Mouse (Mus musculus) lung, embryonic 15.5 days (tissue): Measurements from ENCODE around the gene Ifitm10. TPM values are rescaled to one million over a fixed set of nuclear protein-coding genes. Genes with fewer than 3 reads are reported as not detected.
A peak's percentile ranks its signal among the peaks of the same experiment; 100 is the strongest.

Source experiments
- ATAC-seq: fragments of 200-750 bp; cut with Nextera tagmentation; 2 replicates; pipeline ENCODE4 v1.8.0; 2017; ENCODE audit warnings: moderate number of reproducible peaks, borderline replicate concordance; ENCODE audit not compliant: low FRiP score, low TSS enrichment; ENCODE audit errors: extremely low read depth
- H3K27ac ChIP-seq: fragments of 300-500 bp; sonication (generic); 2 replicates; pipeline ENCODE4 v1.5.1; 2015; ENCODE audit warnings: moderate library complexity, mild to moderate bottlenecking, inconsistent platforms
- H3K27me3 ChIP-seq: fragments of 300-500 bp; sonication (generic); 2 replicates; pipeline ENCODE4 v1.6.1; 2015; ENCODE audit warnings: inconsistent platforms
- H3K36me3 ChIP-seq: fragments of 300-500 bp; sonication (generic); 2 replicates; pipeline ENCODE4 v1.6.1; 2015; ENCODE audit warnings: inconsistent platforms
- H3K4me1 ChIP-seq: fragments of 300-500 bp; sonication (generic); 2 replicates; pipeline ENCODE4 v1.6.1; 2015; ENCODE audit warnings: inconsistent platforms
- H3K4me2 ChIP-seq: fragments of 300-500 bp; sonication (generic); 2 replicates; pipeline ENCODE4 v1.6.1; 2015; ENCODE audit warnings: inconsistent platforms, mild to moderate bottlenecking, moderate library complexity
- H3K4me3 ChIP-seq: fragments of 300-500 bp; sonication (generic); 2 replicates; pipeline ENCODE4 v1.5.1; 2015; ENCODE audit warnings: mild to moderate bottlenecking, inconsistent platforms
- H3K9ac ChIP-seq: fragments of 300-500 bp; sonication (generic); 2 replicates; pipeline ENCODE4 v1.6.1; 2015; ENCODE audit warnings: inconsistent platforms
- H3K9me3 ChIP-seq: fragments of 300-500 bp; sonication (generic); 2 replicates; pipeline ENCODE4 v1.6.1; 2016; ENCODE audit warnings: inconsistent platforms
- whole genome bisulfite sequencing: fragments of 180-500 bp; shearing (Covaris S2); methylation state at CpG from one replicate; pipeline ENCODE4 v1.1.7; 2015; 5-methylcytosine and 5-hydroxymethylcytosine counted together
- polyA plus RNA-seq: library from polyadenylated mRNA; unstranded; fragments of >200 nt; fragmentation: Nextera tagmentation; extraction: Ambion mirVana; gene quantifications from 2 replicates; pipeline ENCODE4 v1.2.1, GENCODE M21; 2015

Gene Ifitm10
- polyA plus RNA-seq, 1 experiment from 2014 or later, result 5.7 TPM

DNA sequence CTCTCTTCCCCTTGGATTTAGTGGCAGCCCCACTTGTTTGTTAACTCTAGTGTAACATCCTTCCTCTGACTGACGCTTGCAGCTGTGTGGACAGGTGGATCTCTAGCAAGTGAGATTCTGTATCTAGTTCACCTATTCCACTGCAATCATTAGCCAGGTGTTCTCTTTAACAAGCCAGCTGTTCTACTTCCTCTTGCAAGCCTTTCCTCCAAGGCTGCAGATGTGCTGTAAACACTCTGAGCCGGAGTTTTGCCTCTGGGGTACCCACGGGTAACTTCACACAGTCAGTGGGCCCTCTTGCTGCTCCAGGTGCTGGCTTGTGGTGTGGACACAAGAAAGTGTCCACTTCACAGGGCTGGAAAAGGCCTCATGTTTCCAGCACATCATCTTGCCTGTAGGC, 16.0 kb downstream of the Ifitm10 start:
- no peaks in the 10 kb centered on the region for H3K9me3 ChIP-seq
- H3K4me2 ChIP-seq, result no peak overlapping the region
- no peak for ATAC-seq
- no peak overlapping the region for H3K9ac ChIP-seq
- H3K27ac ChIP-seq, result no peak overlapping the region
- H3K36me3 ChIP-seq, result no peaks in the 10 kb centered on the region
- 49% methylated on average over 3 of the region's 3 CpGs for WGBS
- H3K4me3 ChIP-seq, result no peak overlapping the region
- H3K4me1 ChIP-seq, result no peaks in the 10 kb centered on the region
- H3K27me3 ChIP-seq, result no peaks in the 10 kb centered on the region

GRCm38 (mm10) chr7:142354661-142355233, 18.8 kb downstream of the Ifitm10 start:
- H3K9me3 ChIP-seq, result no peaks in the 10 kb centered on the region
- no peaks in the 10 kb centered on the region for H3K4me1 ChIP-seq
- H3K4me2 ChIP-seq, result no peak overlapping the region
- no peak overlapping the region for H3K4me3 ChIP-seq
- ATAC-seq, result 0 out of 2 replicates have a peak, but pooled peaks have one; percentile 12
- WGBS, result 46% methylated on average over 8 of the region's 8 CpGs
- H3K27me3 ChIP-seq, result no peaks in the 10 kb centered on the region
- no peaks in the 10 kb centered on the region for H3K36me3 ChIP-seq
- no peak overlapping the region for H3K9ac ChIP-seq
- no peak overlapping the region for H3K27ac ChIP-seq

- Histone ChIP-seq H3K4me2 (no peak overlapping the region), H3K27me3 (no peaks in the 10 kb centered on the region), H3K9me3 (no peaks in the 10 kb centered on the region), H3K27ac (no peak overlapping the region), H3K4me1 (0 out of 2 replicates have a peak, but pooled peaks cover 4% of the 10 kb centered on the region), H3K4me3 (no peak overlapping the region), H3K9ac (no peak overlapping the region), H3K36me3 (no peaks in the 10 kb centered on the region)
- WGBS, result 50% methylated on average over 5 of the region's 5 CpGs
- ATAC-seq, result peak; percentile 37; the same call in 1 of the 2 replicates
These were observed 19.7 kb downstream of the Ifitm10 start for GRCm38 (mm10) chr7:142353854-142354253.

DNA sequence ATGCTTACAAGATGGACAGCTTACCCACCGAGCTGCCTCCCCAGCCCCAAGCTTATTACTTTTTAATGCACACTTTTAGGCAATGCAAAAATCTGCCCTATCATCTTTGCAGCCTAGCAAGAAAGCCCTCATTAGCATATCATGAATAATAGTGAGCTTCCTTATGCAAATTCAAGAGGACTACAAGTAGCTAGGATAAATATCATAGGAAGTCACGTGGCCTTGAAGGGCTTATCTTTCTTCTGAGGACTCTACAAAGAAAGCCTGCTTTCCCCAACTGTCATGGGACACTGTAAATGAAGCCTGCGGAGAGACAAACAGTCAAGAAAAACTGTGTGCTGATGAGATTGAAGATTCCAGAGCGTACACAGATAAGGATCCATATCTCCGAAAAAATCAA, 22.0 kb downstream of the Ifitm10 start:
- no peak overlapping the region for H3K27ac ChIP-seq
- H3K27me3 ChIP-seq, result no peaks in the 10 kb centered on the region
- no peak overlapping the region for H3K4me3 ChIP-seq
- no peak for ATAC-seq
- H3K4me1 ChIP-seq, result 0 out of 2 replicates have a peak, but pooled peaks cover 4% of the 10 kb centered on the region
- H3K9ac ChIP-seq, result no peak overlapping the region
- H3K36me3 ChIP-seq, result no peaks in the 10 kb centered on the region
- no peaks in the 10 kb centered on the region for H3K9me3 ChIP-seq
- WGBS, result 46% methylated on average over 5 of the region's 5 CpGs
- H3K4me2 ChIP-seq, result no peak overlapping the region

GRCm38 (mm10) chr7:142349308-142349961, 24.1 kb downstream of the Ifitm10 start:
- Histone ChIP-seq H3K27me3 (no peaks in the 10 kb centered on the region), H3K4me1 (0 out of 2 replicates have a peak, but pooled peaks cover 4% of the 10 kb centered on the region), H3K4me2 (no peak overlapping the region), H3K36me3 (no peaks in the 10 kb centered on the region), H3K9ac (no peak overlapping the region), H3K27ac (no peak overlapping the region), H3K9me3 (no peaks in the 10 kb centered on the region), H3K4me3 (no peak overlapping the region)
- 27% methylated on average over 9 of the region's 9 CpGs for WGBS
- peak; percentile 57; the same call in 1 of the 2 replicates for ATAC-seq

GRCm38 (mm10) chr7:142347542-142347941, 26.0 kb downstream of the Ifitm10 start:
- no peaks in the 10 kb centered on the region for H3K27me3 ChIP-seq
- 41% methylated on average over 4 of the region's 4 CpGs for WGBS
- no peak overlapping the region for H3K4me2 ChIP-seq
- no peak for ATAC-seq
- 0 out of 2 replicates have a peak, but pooled peaks cover 4% of the 10 kb centered on the region for H3K4me1 ChIP-seq
- H3K36me3 ChIP-seq, result no peaks in the 10 kb centered on the region
- no peak overlapping the region for H3K4me3 ChIP-seq
- H3K9me3 ChIP-seq, result no peaks in the 10 kb centered on the region
- no peak overlapping the region for H3K27ac ChIP-seq
- no peak overlapping the region for H3K9ac ChIP-seq

GRCm38 (mm10) chr7:142342247-142342640, 31.3 kb downstream of the Ifitm10 start:
- H3K36me3 ChIP-seq, result no peaks in the 10 kb centered on the region
- ATAC-seq, result no peak
- H3K9ac ChIP-seq, result no peak overlapping the region
- no peaks in the 10 kb centered on the region for H3K27me3 ChIP-seq
- no peaks in the 10 kb centered on the region for H3K9me3 ChIP-seq
- H3K27ac ChIP-seq, result no peak overlapping the region
- no peak overlapping the region for H3K4me2 ChIP-seq
- H3K4me1 ChIP-seq, result no peaks in the 10 kb centered on the region
- H3K4me3 ChIP-seq, result no peak overlapping the region
- 65% methylated on average over 3 of the region's 3 CpGs for WGBS

- Histone ChIP-seq H3K4me3 (no peak overlapping the region), H3K9ac (no peak overlapping the region), H3K4me2 (no peak overlapping the region), H3K4me1 (no peaks in the 10 kb centered on the region), H3K36me3 (no peaks in the 10 kb centered on the region), H3K27me3 (no peaks in the 10 kb centered on the region), H3K27ac (no peak overlapping the region), H3K9me3 (no peaks in the 10 kb centered on the region)
- WGBS, result 29% methylated on average over 10 of the region's 10 CpGs
- 0 out of 2 replicates have a peak, but pooled peaks have one; percentile 31 for ATAC-seq
These were observed 31.8 kb downstream of the Ifitm10 start for GRCm38 (mm10) chr7:142341564-142342246.

- no peak for ATAC-seq
- no peak overlapping the region for H3K27ac ChIP-seq
These were observed 33.1 kb downstream of the Ifitm10 start for GRCm38 (mm10) chr7:142340269-142340970.

DNA sequence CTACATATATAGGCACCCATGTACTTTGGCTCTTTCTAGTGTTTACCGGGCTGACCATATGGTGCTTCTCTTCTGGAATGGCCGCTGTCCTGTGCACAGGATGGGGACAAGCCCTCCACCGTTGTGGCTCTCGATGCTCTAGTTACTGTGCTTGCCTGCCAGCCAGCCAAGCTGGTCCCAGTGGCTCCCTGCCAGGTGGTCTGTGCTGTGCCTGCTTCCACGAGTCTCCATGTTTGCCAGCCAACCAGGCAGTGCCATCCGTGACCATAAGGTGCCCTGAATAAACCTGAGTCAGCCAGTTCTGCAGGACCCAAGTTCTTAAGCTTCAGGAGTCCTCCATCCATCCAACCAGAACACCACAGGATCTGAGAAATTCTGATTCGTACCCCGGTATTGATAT, 38.4 kb downstream of the Ifitm10 start:
- no peak overlapping the region for H3K4me2 ChIP-seq
- 84% methylated on average over 8 of the region's 8 CpGs for WGBS
- no peak for ATAC-seq
- H3K36me3 ChIP-seq, result no peaks in the 10 kb centered on the region
- H3K27ac ChIP-seq, result 0 out of 2 replicates have a peak overlapping the region, but pooled peaks have one; percentile 36
- no peak overlapping the region for H3K9ac ChIP-seq
- 0 out of 2 replicates have a peak, but pooled peaks cover 5% of the 10 kb centered on the region for H3K4me1 ChIP-seq
- H3K9me3 ChIP-seq, result no peaks in the 10 kb centered on the region
- no peaks in the 10 kb centered on the region for H3K27me3 ChIP-seq
- H3K4me3 ChIP-seq, result no peak overlapping the region

More at GRCm38 (mm10) chr7:142340269-142340970, 33.1 kb downstream of the Ifitm10 start:
- WGBS, result 53% methylated on average over 10 of the region's 10 CpGs
- no peaks in the 10 kb centered on the region for H3K9me3 ChIP-seq
- H3K4me1 ChIP-seq, result no peaks in the 10 kb centered on the region
- H3K36me3 ChIP-seq, result no peaks in the 10 kb centered on the region
- no peak overlapping the region for H3K9ac ChIP-seq
- no peak overlapping the region for H3K4me3 ChIP-seq
- H3K27me3 ChIP-seq, result no peaks in the 10 kb centered on the region
- H3K4me2 ChIP-seq, result no peak overlapping the region

- no peak overlapping the region for H3K9ac ChIP-seq
- H3K36me3 ChIP-seq, result no peaks in the 10 kb centered on the region
- no peaks in the 10 kb centered on the region for H3K9me3 ChIP-seq
- WGBS, result 0% methylated on average over 3 of the region's 3 CpGs
- peak; percentile 63; the same call in 1 of the 2 replicates for ATAC-seq
- no peaks in the 10 kb centered on the region for H3K27me3 ChIP-seq
- 0 out of 2 replicates have a peak, but pooled peaks cover 5% of the 10 kb centered on the region for H3K4me1 ChIP-seq
- no peak overlapping the region for H3K4me3 ChIP-seq
- no peak overlapping the region for H3K4me2 ChIP-seq
- H3K27ac ChIP-seq, result no peak overlapping the region
These were observed 39.3 kb downstream of the Ifitm10 start for GRCm38 (mm10) chr7:142334246-142334645.
